ENCODE assay signal across 18 mouse cellular contexts in genomic region chr7:53750985-53751605, GRCm38 (mm10).
DNase-seq lines count a peak whose midpoint lies in the region; ATAC-seq and TF ChIP-seq lines count a peak whose summit lies in the region.
"Had no signal": no experiment of that assay in that cellular context is flagged by ENCODE, and none has a peak within 500 bp of the region (broad histone marks: within the 10 kb centered on the region; RNA-seq: fewer than 3 reads in every experiment).

No protein-coding gene starts in this region.

- no peak overlapping the region for H3K4me2 ChIP-seq in hindbrain, embryonic 11.5 days (replicated peaks; ENCODE audit: low read depth, low read length)
- H3K4me2 ChIP-seq in hindbrain, embryonic 13.5 days: peak overlapping the region; percentile 18; the same call in 1 of the 2 replicates
- H3K4me2 ChIP-seq in midbrain, embryonic 16.5 days (ENCODE audit: low read length): 0 out of 2 replicates have a peak overlapping the region, but pooled peaks have one; percentile 5
- H3K4me2 ChIP-seq: embryonic facial prominence, embryonic 12.5 days; liver, embryonic 12.5 days; lung, embryonic 15.5 days had no signal

- DNase-seq in hindbrain, embryonic 11.5 days (ENCODE audit: low spot score): peak; percentile 2
- DNase-seq in hindbrain, embryonic 10.5 days (ENCODE audit: low spot score): no peak
- DNase-seq in brain, embryonic 14.5 days (ENCODE audit: low read depth): peak; percentile 56
- no peak for DNase-seq in ovary, postnatal 10 days (ENCODE audit: low spot score)
- DNase-seq in layer of hippocampus, adult 9-11 months: no peak
- DNase-seq in frontal cortex, postnatal 25 days (ENCODE audit: low spot score in 2 of 2): no peak
- DNase-seq: adrenal gland, adult 2 months; cerebellum, adult 9-11 months; gastrocnemius, postnatal 14 days; heart, postnatal 14 days; kidney, postnatal 36 days; thymus, adult 2 months had no signal

- ATAC-seq in hindbrain, embryonic 11.5 days (ENCODE audit: low FRiP score): peak; percentile 56
- ATAC-seq in hindbrain, embryonic 13.5 days (ENCODE audit: low FRiP score): peak; percentile 52
- peak; percentile 75 for ATAC-seq in midbrain, embryonic 16.5 days
- ATAC-seq: intestine, embryonic 16.5 days; liver, embryonic 12.5 days had no signal

- no peak overlapping the region for H3K4me3 ChIP-seq in hindbrain, embryonic 11.5 days (ENCODE audit: low read depth, low read length)
- no peak overlapping the region for H3K4me3 ChIP-seq in hindbrain, embryonic 10.5 days
- H3K4me3 ChIP-seq in hindbrain, embryonic 13.5 days: no peak overlapping the region
- H3K4me3 ChIP-seq in midbrain, embryonic 16.5 days (ENCODE audit: low read depth, low read length): no peak overlapping the region
- H3K4me3 ChIP-seq: embryonic facial prominence, embryonic 12.5 days; liver, embryonic 12.5 days; lung, embryonic 15.5 days had no signal

- H3K27me3 ChIP-seq in hindbrain, embryonic 11.5 days (ENCODE audit: control insufficient read depth, insufficient read depth, low read length): no peaks in the 10 kb centered on the region
- H3K27me3 ChIP-seq in hindbrain, embryonic 10.5 days (ENCODE audit: insufficient read depth, poor library complexity, severe bottlenecking): no peaks in the 10 kb centered on the region
- H3K27me3 ChIP-seq in hindbrain, embryonic 13.5 days: no peaks in the 10 kb centered on the region
- H3K27me3 ChIP-seq in midbrain, embryonic 16.5 days (ENCODE audit: control insufficient read depth, insufficient read depth, low read depth, low read length): no peaks in the 10 kb centered on the region
- H3K27me3 ChIP-seq: embryonic facial prominence, embryonic 12.5 days; liver, embryonic 12.5 days; lung, embryonic 15.5 days had no signal

- no peak overlapping the region for H3K9ac ChIP-seq in hindbrain, embryonic 11.5 days (ENCODE audit: low read depth, low read length)
- H3K9ac ChIP-seq in hindbrain, embryonic 13.5 days: no peak overlapping the region
- H3K9ac ChIP-seq in midbrain, embryonic 16.5 days (ENCODE audit: low read depth, low read length): peak overlapping the region; percentile 30; the same call in 1 of the 2 replicates
- H3K9ac ChIP-seq: embryonic facial prominence, embryonic 12.5 days; liver, embryonic 12.5 days; lung, embryonic 15.5 days had no signal

- H3K9me3 ChIP-seq in hindbrain, embryonic 11.5 days (ENCODE audit: control insufficient read depth, low read length): no peaks in the 10 kb centered on the region
- H3K9me3 ChIP-seq in hindbrain, embryonic 10.5 days: no peaks in the 10 kb centered on the region
- H3K9me3 ChIP-seq in hindbrain, embryonic 13.5 days: no peaks in the 10 kb centered on the region
- H3K9me3 ChIP-seq in midbrain, embryonic 16.5 days (replicated peaks; ENCODE audit: control insufficient read depth, low read length, poor library complexity, severe bottlenecking): no peaks in the 10 kb centered on the region
- H3K9me3 ChIP-seq: embryonic facial prominence, embryonic 12.5 days; liver, embryonic 12.5 days; lung, embryonic 15.5 days had no signal

- 50% methylated on average over 4 of the region's 4 CpGs for WGBS in hindbrain, embryonic 11.5 days
- 57% methylated on average over 4 of the region's 4 CpGs for WGBS in hindbrain, embryonic 10.5 days
- WGBS in hindbrain, embryonic 13.5 days: 31% methylated on average over 4 of the region's 4 CpGs
- 34% methylated on average over 4 of the region's 4 CpGs for WGBS in midbrain, embryonic 16.5 days

- H3K4me1 ChIP-seq in hindbrain, embryonic 11.5 days (replicated peaks; ENCODE audit: control insufficient read depth, insufficient read depth, low read length): no peaks in the 10 kb centered on the region
- no peaks in the 10 kb centered on the region for H3K4me1 ChIP-seq in hindbrain, embryonic 10.5 days (replicated peaks)
- H3K4me1 ChIP-seq in hindbrain, embryonic 13.5 days (replicated peaks): peaks cover 6% of the 10 kb centered on the region; the same call in 1 of the 2 replicates
- H3K4me1 ChIP-seq in midbrain, embryonic 16.5 days (ENCODE audit: control insufficient read depth, insufficient read depth, low read length): peaks cover 6% of the 10 kb centered on the region; the same call in 1 of the 2 replicates
- H3K4me1 ChIP-seq: embryonic facial prominence, embryonic 12.5 days; liver, embryonic 12.5 days; lung, embryonic 15.5 days had no signal

- no peaks in the 10 kb centered on the region for H3K36me3 ChIP-seq in hindbrain, embryonic 11.5 days (ENCODE audit: control insufficient read depth, insufficient read depth, low read length)
- no peaks in the 10 kb centered on the region for H3K36me3 ChIP-seq in hindbrain, embryonic 10.5 days
- H3K36me3 ChIP-seq in hindbrain, embryonic 13.5 days: no peaks in the 10 kb centered on the region
- H3K36me3 ChIP-seq in midbrain, embryonic 16.5 days (ENCODE audit: control insufficient read depth, insufficient read depth, low read length): no peaks in the 10 kb centered on the region
- H3K36me3 ChIP-seq: embryonic facial prominence, embryonic 12.5 days; liver, embryonic 12.5 days; lung, embryonic 15.5 days had no signal

- H3K27ac ChIP-seq in hindbrain, embryonic 11.5 days (ENCODE audit: low read depth, low read length): no peak overlapping the region
- H3K27ac ChIP-seq in hindbrain, embryonic 10.5 days: no peak overlapping the region
- peak overlapping the region; percentile 64 for H3K27ac ChIP-seq in hindbrain, embryonic 13.5 days
- H3K27ac ChIP-seq in midbrain, embryonic 16.5 days (ENCODE audit: low read length): peak overlapping the region; percentile 40
- H3K27ac ChIP-seq: embryonic facial prominence, embryonic 12.5 days; liver, embryonic 12.5 days; lung, embryonic 15.5 days had no signal

- TF ChIP-seq CTCF in brain, embryonic 14.5 days (IDR thresholded peaks at IDR 0.05; ENCODE audit: borderline replicate concordance, extremely low read depth, insufficient read depth, insufficient read length): no peak

- no peak for TF ChIP-seq POLR2A in brain, embryonic 14.5 days (IDR thresholded peaks at IDR 0.05; ENCODE audit: borderline replicate concordance, extremely low read depth, insufficient read depth, insufficient read length, poor library complexity, severe bottlenecking)

Comparison
In these comparisons a context has a peak if more than half of its experiments do, and no peak if none do; other contexts are left out.
1. DNase-seq: peak in hindbrain, embryonic 11.5 days (single experiment) and brain, embryonic 14.5 days (single experiment); none in hindbrain, embryonic 10.5 days (single experiment), ovary, postnatal 10 days (single experiment), layer of hippocampus, adult 9-11 months (single experiment) and frontal cortex, postnatal 25 days (0 of 2).
2. H3K27ac ChIP-seq: peak in hindbrain, embryonic 13.5 days (single experiment) and midbrain, embryonic 16.5 days (single experiment); none in hindbrain, embryonic 11.5 days (single experiment) and hindbrain, embryonic 10.5 days (single experiment).
3. Peak in every context shown above with its lines, with median percentiles within 50 percentile points of each other: ATAC-seq.